8 mouse cellular contexts compared by ENCODE assay signal in the genomic region with DNA sequence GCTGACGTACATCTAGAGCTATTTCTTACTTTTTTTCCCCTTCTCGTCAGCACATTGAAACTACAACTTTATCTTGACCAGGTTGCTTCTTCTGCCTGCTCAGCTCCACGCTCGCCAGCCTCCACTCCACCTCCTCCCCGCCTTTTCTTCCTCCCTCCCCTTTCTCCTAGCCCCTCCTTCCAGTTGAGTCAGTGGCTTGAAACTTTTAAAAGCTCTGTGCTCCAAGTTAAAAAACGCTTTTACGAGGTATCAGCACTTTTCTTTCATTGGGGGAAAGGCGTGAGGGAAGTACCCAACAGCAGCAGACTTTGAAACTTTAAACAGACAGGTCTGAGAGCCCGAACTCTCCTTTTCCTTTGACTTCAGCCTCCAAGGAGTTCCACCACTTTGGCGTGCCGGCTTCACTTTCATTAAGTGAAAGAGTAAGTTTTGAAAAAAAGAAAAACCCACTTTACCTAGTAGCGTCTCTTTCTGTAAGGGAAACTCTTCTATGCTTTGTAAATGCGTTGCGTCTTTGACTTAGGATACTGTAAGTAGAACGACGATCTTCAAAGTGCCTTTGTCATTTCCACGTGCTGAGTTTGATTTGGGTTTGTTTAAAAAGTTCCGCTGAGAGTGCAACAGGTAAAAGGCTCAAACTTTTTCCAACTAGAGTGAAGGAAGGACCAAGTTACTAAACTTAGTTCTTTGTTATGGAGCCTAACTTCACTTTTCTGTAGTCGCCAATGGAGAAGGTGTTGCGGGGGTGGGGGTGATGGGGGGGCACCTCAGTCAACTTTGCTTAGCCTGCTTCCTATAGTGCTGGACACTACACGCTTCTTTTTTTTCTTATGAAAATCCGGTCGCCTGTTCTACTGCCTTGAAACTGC. TPM values are rescaled to one million over a fixed set of nuclear protein-coding genes. Genes with fewer than 3 reads are reported as not detected.
DNase-seq lines count a peak whose midpoint lies in the region; ATAC-seq and TF ChIP-seq lines count a peak whose summit lies in the region.

Gja1 (plus strand) TSS at position 234 of the 869 bp plus-strand sequence.

- DNase-seq in 416B (ENCODE audit: low read depth) (peak; percentile 86), ZHBTc4 (ENCODE audit: low read depth, low spot score) (peak; percentile 80)
- peak; percentile 23 to 36 (median 26) for DNase-seq in liver, embryonic 14.5 days (ENCODE audit: low read depth in 3 of 3, low spot score in 3 of 3)
- DNase-seq in neural tube, embryonic 11.5 days (ENCODE audit: low spot score) = peak; percentile 72
- DNase-seq in right cerebral cortex, postnatal 25 days = no peak

- WGBS in heart, embryonic 14.5 days = under 1% methylated on average over 23 of the region's 23 CpGs
- under 1% methylated on average over 23 of the region's 23 CpGs for WGBS in kidney, embryonic 16.5 days
- WGBS in liver, embryonic 14.5 days (ENCODE audit: insufficient replicate concordance) = under 1% methylated on average over 23 of the region's 23 CpGs
- WGBS in neural tube, embryonic 11.5 days = 0% methylated on average over 23 of the region's 23 CpGs

- TF ChIP-seq POLR2A in embryonic fibroblast, embryonic 13.5 days (IDR thresholded peaks at IDR 0.05; ENCODE audit: low read depth, low read length) = peak; percentile 82

- peak within 1 kb of the TSS; percentile 66 for H3K4me2 ChIP-seq in heart, embryonic 14.5 days (ENCODE audit: low read length)
- peak within 1 kb of the TSS; percentile 64 for H3K4me2 ChIP-seq in kidney, embryonic 16.5 days (replicated peaks; ENCODE audit: low read depth, low read length)
- H3K4me2 ChIP-seq in liver, embryonic 14.5 days (ENCODE audit: low read depth) = peak within 1 kb of the TSS; percentile 69
- H3K4me2 ChIP-seq in neural tube, embryonic 11.5 days (ENCODE audit: low read depth) = peak within 1 kb of the TSS; percentile 58

- ATAC-seq in heart, embryonic 14.5 days (ENCODE audit: insufficient number of reproducible peaks, insufficient read depth, low FRiP score, low read depth) = peak; percentile 72
- ATAC-seq in kidney, embryonic 16.5 days (ENCODE audit: low FRiP score, low TSS enrichment) = peak; percentile 77; the same call in 1 of the 2 replicates
- ATAC-seq in liver, embryonic 14.5 days (ENCODE audit: insufficient read depth) = peak; percentile 69
- ATAC-seq in neural tube, embryonic 11.5 days (ENCODE audit: insufficient read depth, low FRiP score, low TSS enrichment) = peak; percentile 33; the same call in 1 of the 2 replicates

- H3K4me1 ChIP-seq in embryonic fibroblast, embryonic 13.5 days (ENCODE audit: control insufficient read depth, insufficient read depth, low read length) = peaks cover 2% of the 10 kb centered on the region
- H3K4me1 ChIP-seq in heart, embryonic 14.5 days (ENCODE audit: control insufficient read depth in 2 of 2, insufficient read depth in 2 of 2, low read length in 2 of 2) = peaks cover 0 to 17% of the 10 kb centered on the region in 2 experiments; a peak in 2 of 4 replicates
- H3K4me1 ChIP-seq in kidney, embryonic 16.5 days (ENCODE audit: insufficient read depth, low read length) = peaks cover 25% of the 10 kb centered on the region
- 0 out of 4 replicates have a peak, but pooled peaks cover 0 to 1% of the 10 kb centered on the region in 2 experiments for H3K4me1 ChIP-seq in liver, embryonic 14.5 days (replicated peaks; ENCODE audit: control insufficient read depth in 2 of 2, insufficient read depth in 2 of 2, low read length in 1 of 2)
- peaks cover 5% of the 10 kb centered on the region; the same call in 1 of the 2 replicates for H3K4me1 ChIP-seq in neural tube, embryonic 11.5 days (ENCODE audit: control insufficient read depth, insufficient read depth, low read length)

- H3K9ac ChIP-seq in heart, embryonic 14.5 days (ENCODE audit: low read length) = peak within 1 kb of the TSS; percentile 97
- peak within 1 kb of the TSS; percentile 85 for H3K9ac ChIP-seq in kidney, embryonic 16.5 days (replicated peaks; ENCODE audit: low read length)
- H3K9ac ChIP-seq in liver, embryonic 14.5 days (replicated peaks) = peak within 1 kb of the TSS; percentile 35
- peak within 1 kb of the TSS; percentile 72 for H3K9ac ChIP-seq in neural tube, embryonic 11.5 days (ENCODE audit: low read length)

- H3K4me3 ChIP-seq in embryonic fibroblast, embryonic 13.5 days (ENCODE audit: insufficient read depth, low read length) = peak within 1 kb of the TSS; percentile 98
- peak within 1 kb of the TSS; percentile 75 for H3K4me3 ChIP-seq in heart, embryonic 14.5 days (ENCODE audit: control insufficient read depth in 1 of 2, insufficient read depth in 1 of 2, low read depth in 1 of 2, low read length in 2 of 2)
- H3K4me3 ChIP-seq in kidney, embryonic 16.5 days (ENCODE audit: low read length) = peak within 1 kb of the TSS; percentile 67
- H3K4me3 ChIP-seq in liver, embryonic 14.5 days (ENCODE audit: insufficient read depth in 1 of 2, low read depth in 2 of 2, low read length in 2 of 2) = peak within 1 kb of the TSS; percentile 47 to 61
- peak within 1 kb of the TSS; percentile 56 for H3K4me3 ChIP-seq in neural tube, embryonic 11.5 days (ENCODE audit: low read depth, low read length)

- peak within 1 kb of the TSS; percentile 92 for H3K27ac ChIP-seq in embryonic fibroblast, embryonic 13.5 days (ENCODE audit: insufficient read depth, low read length)
- peak within 1 kb of the TSS; percentile 93 to 94 for H3K27ac ChIP-seq in heart, embryonic 14.5 days (replicated peaks in 1 of 2; ENCODE audit: control insufficient read depth in 1 of 2, insufficient read depth in 1 of 2, low read depth in 2 of 2, low read length in 2 of 2)
- peak within 1 kb of the TSS; percentile 85 for H3K27ac ChIP-seq in kidney, embryonic 16.5 days (ENCODE audit: low read length)
- H3K27ac ChIP-seq in liver, embryonic 14.5 days = no peak within 1 kb of the TSS
- peak within 1 kb of the TSS; percentile 63 for H3K27ac ChIP-seq in neural tube, embryonic 11.5 days (ENCODE audit: low read depth, low read length)

- TF ChIP-seq EP300 in liver, embryonic 14.5 days (IDR thresholded peaks at IDR 0.05; ENCODE audit: low read depth) = no peak

- no peaks in the 10 kb centered on the region for H3K9me3 ChIP-seq in heart, embryonic 14.5 days (ENCODE audit: control insufficient read depth, low read length)
- H3K9me3 ChIP-seq in kidney, embryonic 16.5 days (ENCODE audit: low read length) = no peaks in the 10 kb centered on the region
- H3K9me3 ChIP-seq in liver, embryonic 14.5 days (ENCODE audit: control insufficient read depth, low read length) = no peaks in the 10 kb centered on the region
- no peaks in the 10 kb centered on the region for H3K9me3 ChIP-seq in neural tube, embryonic 11.5 days (ENCODE audit: control insufficient read depth, low read length)

- 0 out of 2 replicates have a peak, but pooled peaks cover 2% of the 10 kb centered on the region for H3K36me3 ChIP-seq in heart, embryonic 14.5 days (ENCODE audit: control insufficient read depth, insufficient read depth, low read length)
- no peaks in the 10 kb centered on the region for H3K36me3 ChIP-seq in kidney, embryonic 16.5 days (ENCODE audit: insufficient read depth, low read length)
- no peaks in the 10 kb centered on the region for H3K36me3 ChIP-seq in liver, embryonic 14.5 days (replicated peaks; ENCODE audit: control insufficient read depth, insufficient read depth, low read depth)
- no peaks in the 10 kb centered on the region for H3K36me3 ChIP-seq in neural tube, embryonic 11.5 days (ENCODE audit: control insufficient read depth, insufficient read depth, low read length)

- no peaks in the 10 kb centered on the region for H3K27me3 ChIP-seq in heart, embryonic 14.5 days (ENCODE audit: control insufficient read depth, insufficient read depth, low read length)
- no peaks in the 10 kb centered on the region for H3K27me3 ChIP-seq in kidney, embryonic 16.5 days (ENCODE audit: insufficient read depth, low read length)
- peaks cover 2% of the 10 kb centered on the region; the same call in 1 of the 2 replicates for H3K27me3 ChIP-seq in liver, embryonic 14.5 days (ENCODE audit: control insufficient read depth, insufficient read depth, low read length)
- H3K27me3 ChIP-seq in neural tube, embryonic 11.5 days (ENCODE audit: control insufficient read depth, insufficient read depth, low read length) = no peaks in the 10 kb centered on the region

- no peak for TF ChIP-seq CTCF in embryonic fibroblast, embryonic 13.5 days (IDR thresholded peaks at IDR 0.05; ENCODE audit: borderline replicate concordance, insufficient read depth, low read length)
- TF ChIP-seq CTCF in liver, embryonic 14.5 days (IDR thresholded peaks at IDR 0.05; ENCODE audit: low read depth) = no peak

RNA-seq across cellular contexts. Expression of gene Gja1, which starts in this region (rescaled TPM):
- 242 and 268 TPM in 2 replicates for polyA plus RNA-seq in embryonic fibroblast, embryonic 13.5 days (2011; ENCODE audit: insufficient read length, low read depth, missing spikeins)
- 478 and 500 TPM in 2 replicates for polyA plus RNA-seq in heart, embryonic 14.5 days (2014; fragmentation: Nextera tagmentation; extraction: Ambion mirVana)
- polyA plus RNA-seq in kidney, embryonic 16.5 days (2015; fragmentation: Nextera tagmentation; extraction: Ambion mirVana) = 129 and 139 TPM in 2 replicates
- 1.0 and 1.6 TPM in 2 replicates for polyA plus RNA-seq in liver, embryonic 14.5 days (2012; rRNA removed)
- 4.5 TPM in 2 replicates for polyA plus RNA-seq in liver, embryonic 14.5 days (2014; fragmentation: Nextera tagmentation; extraction: Ambion mirVana)
- 157 and 158 TPM in 2 replicates for polyA plus RNA-seq in neural tube, embryonic 11.5 days (2014; fragmentation: Nextera tagmentation; extraction: Ambion mirVana)

Comparison
In these comparisons a context has a peak if more than half of its experiments do, and no peak if none do; other contexts are left out.
1. RNA of gene Gja1 (polyA plus RNA-seq): 478 to 500 TPM in heart, embryonic 14.5 days, 242 to 268 TPM in embryonic fibroblast, embryonic 13.5 days, 157 to 158 TPM in neural tube, embryonic 11.5 days and 129 to 139 TPM in kidney, embryonic 16.5 days; 1.0 to 4.5 TPM in liver, embryonic 14.5 days; every median in the first group is over 10 times any median in the second.
2. H3K9ac ChIP-seq: peak in every context shown above with its lines; median percentile 97 in heart, embryonic 14.5 days; 85 in kidney, embryonic 16.5 days; 72 in neural tube, embryonic 11.5 days; 35 in liver, embryonic 14.5 days.
3. Peak in every context shown above with its lines, with median percentiles within 50 percentile points of each other: H3K4me3 ChIP-seq, ATAC-seq and H3K4me2 ChIP-seq.